Mouse (Mus musculus) lung, adult 2 months (tissue): ENCODE measurements around the gene Gdf11.

Experiments used
- CTCF ChIP-seq: fragments of 200-500 bp; IDR thresholded peaks from 2 replicates; pipeline ENCODE4 v1.5.1; 2011; ENCODE audit warnings: mild to moderate bottlenecking, low read length, control low read depth; ENCODE audit not compliant: insufficient read depth
- POLR2A ChIP-seq: fragments of 200-500 bp; IDR thresholded peaks from 2 replicates; pipeline ENCODE4 v1.6.1; 2011; ENCODE audit warnings: low read depth, mild to moderate bottlenecking, control low read depth, low read length, borderline replicate concordance; ENCODE audit errors: extremely low read depth

DNA sequence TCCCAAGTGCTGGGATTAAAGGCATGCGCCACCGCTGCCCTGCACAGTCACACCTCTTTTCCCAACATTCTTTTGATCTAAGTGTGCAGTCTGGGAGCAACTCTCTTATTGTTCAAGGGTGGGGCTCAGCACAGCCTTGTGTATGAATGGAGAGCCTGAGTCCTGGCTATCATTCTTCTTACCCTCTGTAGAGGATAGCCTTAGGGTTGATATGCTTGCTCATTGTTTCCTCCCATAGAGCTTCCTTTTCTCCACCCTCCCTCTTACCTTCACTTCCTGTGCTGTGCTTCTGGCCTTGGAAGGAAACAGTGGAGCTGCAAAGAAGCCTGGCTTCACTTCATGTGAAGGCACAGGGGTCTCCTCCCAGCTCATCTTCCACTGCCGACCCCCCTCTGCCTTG is 9.2 kb upstream of the Gdf11 start, which contains the start of gene Cd63:
- no peak for TF ChIP-seq CTCF
- TF ChIP-seq POLR2A: no peak
